8 mouse cellular contexts compared by ENCODE assay signal in the genomic region with DNA sequence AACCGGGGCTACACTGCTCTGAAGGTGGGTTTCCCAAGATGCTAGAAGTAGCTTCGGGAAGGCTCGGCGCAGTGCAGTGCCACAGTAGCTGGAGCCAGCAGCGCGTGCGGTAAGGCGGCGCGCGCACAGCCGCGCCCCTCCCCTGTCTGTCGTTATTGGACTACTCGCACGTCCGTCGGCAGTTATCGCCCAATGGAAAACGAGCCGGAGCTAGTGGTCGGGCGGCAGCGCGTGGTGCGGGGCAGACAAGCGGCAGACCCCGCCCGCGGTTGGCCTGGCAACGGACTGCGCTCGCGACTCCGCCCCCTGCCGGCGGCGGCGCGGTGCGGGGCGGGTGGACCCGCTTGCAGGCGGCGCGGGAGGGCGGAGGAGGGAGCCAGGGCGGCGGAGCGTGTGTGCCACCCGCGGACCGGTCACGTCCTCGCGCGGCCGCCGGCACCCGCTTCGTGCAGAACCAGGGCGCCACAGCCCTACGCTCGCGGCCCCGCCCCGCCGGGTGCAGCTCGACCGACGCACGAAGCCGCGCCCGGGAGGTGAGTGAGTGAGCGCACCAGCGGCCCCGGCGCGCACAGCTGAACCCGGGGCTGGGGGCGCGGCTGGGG. TPM values are rescaled to one million over a fixed set of nuclear protein-coding genes. Genes with fewer than 3 reads are reported as not detected.
A peak's percentile ranks its signal among the peaks of the same experiment; 100 is the strongest.
DNase-seq lines count a peak whose midpoint lies in the region; ATAC-seq lines count a peak whose summit lies in the region.

A gene (plus strand): TSS at position 328 of the 602 bp plus-strand sequence.

- under 1% methylated on average over 83 of the region's 83 CpGs for WGBS in intestine, embryonic 14.5 days

- H3K4me1 ChIP-seq in intestine, embryonic 14.5 days (replicated peaks; ENCODE audit: control insufficient read depth, insufficient read depth, low read length) = peaks cover 15% of the 10 kb centered on the region; the same call in 1 of the 2 replicates

- peak within 1 kb of the TSS; percentile 51 for H3K4me3 ChIP-seq in intestine, embryonic 14.5 days (ENCODE audit: low read depth, low read length)

- no peak within 1 kb of the TSS for H3K27ac ChIP-seq in intestine, embryonic 14.5 days (ENCODE audit: low read depth)

- ATAC-seq in intestine, embryonic 14.5 days (replicated peaks; ENCODE audit: low FRiP score, low TSS enrichment, low read depth) = peak; percentile 97
- ATAC-seq in megakaryocyte-erythroid progenitor cell, adult 5-6 weeks (replicated peaks; ENCODE audit: low FRiP score, low TSS enrichment, poor library complexity, severe bottlenecking) = peak; percentile 98

- intact Hi-C loops in gastrocnemius, postnatal 36 days (cut with DNase I) = no loop called here
- intact Hi-C loops in left cerebral cortex, postnatal 10 days (cut with DNase I) = loop anchor here (5.0 kb wide), 1 partner anchor 50 kb away; no protein-coding TSS in a partner anchor

- peak within 1 kb of the TSS; percentile 44 for H3K9ac ChIP-seq in intestine, embryonic 14.5 days (ENCODE audit: low read length)

- peak within 1 kb of the TSS; percentile 94 for H3K4me2 ChIP-seq in intestine, embryonic 14.5 days (ENCODE audit: low read length)

- no peaks in the 10 kb centered on the region for H3K9me3 ChIP-seq in intestine, embryonic 14.5 days (ENCODE audit: control insufficient read depth, low read length)

- H3K36me3 ChIP-seq in intestine, embryonic 14.5 days (ENCODE audit: control insufficient read depth, insufficient read depth, low read length) = no peaks in the 10 kb centered on the region

- DNase-seq in adrenal gland, adult 18-20 months (ENCODE audit: low spot score in 2 of 2) = peak; percentile 95
- DNase-seq in embryo, embryonic 10.5 days (ENCODE audit: low spot score) = peak; percentile 98
- peak; percentile 90 to 93 for DNase-seq in gastrocnemius, postnatal 36 days
- DNase-seq in intestine, embryonic 14.5 days (ENCODE audit: low spot score) = peak; percentile 97
- DNase-seq in left cerebral cortex, postnatal 10 days (ENCODE audit: extremely low spot score in 1 of 2, low spot score in 2 of 2) = peak; percentile 98
- peak; percentile 98 for DNase-seq in right cerebral cortex, postnatal 14 days
- DNase-seq in urinary bladder, postnatal 25 days (ENCODE audit: low spot score) = peak; percentile 92

- peaks cover 12% of the 10 kb centered on the region for H3K27me3 ChIP-seq in intestine, embryonic 14.5 days (replicated peaks; ENCODE audit: control insufficient read depth, insufficient read depth, low read length)

RNA-seq across cellular contexts. Expression of the gene that starts here (rescaled TPM):
- 1 to 10 TPM; 2.9 to 4.4 TPM for total RNA-seq in adrenal gland, adult 18-20 months (2021)
- total RNA-seq in gastrocnemius, postnatal 36 days (2021) = under 1 TPM; 0.23 to 0.32 TPM
- 3.9 and 4.6 TPM in 2 replicates for polyA plus RNA-seq in intestine, embryonic 14.5 days (2014; fragmentation: Nextera tagmentation; extraction: Ambion mirVana)
- 100 to 1,000 TPM; 164 TPM for total RNA-seq in left cerebral cortex, postnatal 10 days (2021)
- 0.96 TPM in 1 of 2 replicates, not detected in the other for total RNA-seq in megakaryocyte-erythroid progenitor cell, adult 5-6 weeks (2014; fragmentation: Nextera tagmentation)
- total RNA-seq in megakaryocyte-erythroid progenitor cell, adult 5-6 weeks (2017) = 2.1 TPM in 1 of 2 replicates, not detected in the other

Comparison
In these comparisons a context has a peak if more than half of its experiments do, and no peak if none do; other contexts are left out.
1. RNA of the gene that starts here (total RNA-seq): 164 TPM in left cerebral cortex, postnatal 10 days; 2.9 to 4.4 TPM in adrenal gland, adult 18-20 months, 0.23 to 0.32 TPM in gastrocnemius, postnatal 36 days and 0.96 to 2.1 TPM in megakaryocyte-erythroid progenitor cell, adult 5-6 weeks; every median in the first group is over 10 times any median in the second.
2. Peak in DNase-seq in gastrocnemius, postnatal 36 days; RNA of the gene not detected or under 1 TPM.
3. Peak in every context shown above with its lines, with median percentiles within 50 percentile points of each other: DNase-seq.